Mouse (Mus musculus) thymus, adult 2 months (tissue): ENCODE data around the gene Samd4.

ENCODE experiments used
- CTCF ChIP-seq: fragments of 200-500 bp; IDR thresholded peaks from 2 replicates; pipeline ENCODE4 v1.5.1; 2012; ENCODE audit warnings: mild to moderate bottlenecking, control low read depth, low read length, moderate library complexity, borderline replicate concordance; ENCODE audit not compliant: control insufficient read depth, poor library complexity, insufficient read depth; ENCODE audit errors: extremely low read depth
- POLR2A ChIP-seq: fragments of 200-500 bp; IDR thresholded peaks from 2 replicates; pipeline ENCODE4 v1.6.1; 2012; ENCODE audit warnings: mild to moderate bottlenecking, low read length, control low read depth, moderate library complexity; ENCODE audit not compliant: control insufficient read depth, poor library complexity, insufficient read depth; ENCODE audit errors: extremely low read depth

GRCm38 (mm10) chr14:46920496-46920895 is 37.8 kb downstream of the Samd4 start:
- TF ChIP-seq CTCF (no peak), POLR2A (no peak)
